Mouse (Mus musculus): ENCODE measurements around the gene Ifi35. TPM values are rescaled to one million over a fixed set of nuclear protein-coding genes. Genes with fewer than 3 reads are reported as not detected.
"Not testable (repeated sequence)": the region's sequence is repeated elsewhere in the genome, so short reads cannot be mapped to it uniquely, and the experiment has no call there.

Gene Ifi35
- polyA plus RNA-seq, 1 experiment, result 6.3 TPM

DNA sequence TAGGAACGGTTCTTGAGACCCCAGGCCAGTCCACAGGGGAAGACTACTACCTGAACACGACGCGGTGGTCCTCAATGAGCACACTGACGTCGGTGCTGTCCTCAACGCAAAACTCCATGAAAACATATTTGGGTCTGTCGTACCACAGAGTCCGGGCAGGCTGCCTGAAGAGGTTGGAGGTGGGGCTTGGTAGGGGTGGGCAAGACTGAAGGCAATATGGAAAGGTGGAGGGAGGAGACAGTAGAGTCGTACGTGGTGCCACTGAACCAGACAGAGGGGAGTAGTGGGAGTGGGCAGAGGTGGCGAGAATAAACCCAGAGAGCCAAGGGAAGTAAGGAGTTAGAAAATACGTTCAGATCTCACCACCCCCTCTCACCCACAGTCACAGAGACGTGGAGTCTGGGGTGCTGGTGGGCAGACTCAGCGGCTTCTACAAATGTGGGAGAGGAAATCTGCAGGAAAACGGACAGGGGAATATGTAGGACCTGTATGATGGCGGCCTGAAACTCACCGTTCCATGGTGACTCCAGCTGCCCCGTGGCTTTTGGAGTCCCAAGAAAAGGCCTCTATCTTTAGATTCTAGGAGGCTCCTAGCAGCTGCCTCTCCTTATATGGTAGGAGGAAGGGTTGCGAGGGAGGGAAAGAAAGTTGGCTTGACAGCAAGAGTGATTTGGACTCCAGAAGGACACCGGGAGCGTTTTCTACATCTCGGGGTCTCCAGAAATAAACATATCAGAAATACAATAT is 23.9 kb upstream of the Ifi35 start, which contains the start of gene Gm27029:
Gm27029 (minus strand) TSS at position 692 of the 747 bp plus-strand sequence.
- H3K27ac ChIP-seq (ENCODE audit: insufficient read depth, low read length), result peak within 1 kb of the TSS; percentile 78
- H3K4me1 ChIP-seq (ENCODE audit: control insufficient read depth, insufficient read depth, low read length), result peaks cover 9% of the 10 kb centered on the region
- H3K27me3 ChIP-seq (ENCODE audit: control insufficient read depth, insufficient read depth, low read length), result no peaks in the 10 kb centered on the region
- peak within 1 kb of the TSS; percentile 98 for H3K4me3 ChIP-seq (replicated peaks; ENCODE audit: insufficient read depth, low read depth, low read length)
- 2% methylated on average over 23 of the region's 23 CpGs for WGBS
- DNase-seq, result no peak
- TF ChIP-seq POLR2A (IDR thresholded peaks at IDR 0.05; ENCODE audit: borderline replicate concordance, insufficient read depth, low read length) (no peak), CTCF (IDR thresholded peaks at IDR 0.05; ENCODE audit: borderline replicate concordance, insufficient read depth, low read depth, low read length) (no peak)

GRCm38 (mm10) chr11:101424925-101425813 is 23.0 kb upstream of the Ifi35 start, which contains the start of the genes Rundc1 and Ptges3l:
Rundc1 (plus strand) TSS chr11:101425085.
Ptges3l (minus strand) TSS chr11:101425333.
- TF ChIP-seq CTCF (IDR thresholded peaks at IDR 0.05; ENCODE audit: borderline replicate concordance, insufficient read depth, low read depth, low read length), result no peak; the same call in 1 of the 2 replicates
- TF ChIP-seq POLR2A (IDR thresholded peaks at IDR 0.05; ENCODE audit: borderline replicate concordance, insufficient read depth, low read length), result peak; percentile 76; the same call in 1 of the 2 replicates

GRCm38 (mm10) chr11:101426165-101426564 is 22.0 kb upstream of the Ifi35 start:
- Histone ChIP-seq H3K27ac (ENCODE audit: insufficient read depth, low read length) (no peak overlapping the region), H3K27me3 (ENCODE audit: control insufficient read depth, insufficient read depth, low read length) (no peaks in the 10 kb centered on the region), H3K4me3 (replicated peaks; ENCODE audit: insufficient read depth, low read depth, low read length) (peak overlapping the region; percentile 98), H3K4me1 (ENCODE audit: control insufficient read depth, insufficient read depth, low read length) (peaks cover 9% of the 10 kb centered on the region)
- no peak for DNase-seq
- 61% methylated on average over 8 of the region's 8 CpGs for WGBS
- TF ChIP-seq POLR2A (IDR thresholded peaks at IDR 0.05; ENCODE audit: borderline replicate concordance, insufficient read depth, low read length) (no peak), CTCF (IDR thresholded peaks at IDR 0.05; ENCODE audit: borderline replicate concordance, insufficient read depth, low read depth, low read length) (no peak)

More at GRCm38 (mm10) chr11:101424925-101425813, 23.0 kb upstream of the Ifi35 start, which contains the start of the genes Rundc1 and Ptges3l:
- H3K4me3 ChIP-seq (replicated peaks; ENCODE audit: insufficient read depth, low read depth, low read length), result peak within 1 kb of the TSS; percentile 98
- peaks cover 9% of the 10 kb centered on the region for H3K4me1 ChIP-seq (ENCODE audit: control insufficient read depth, insufficient read depth, low read length)
- no peaks in the 10 kb centered on the region for H3K27me3 ChIP-seq (ENCODE audit: control insufficient read depth, insufficient read depth, low read length)
- DNase-seq, result peak; percentile 95 to 97
- WGBS, result under 1% methylated on average over 81 of the region's 81 CpGs
- H3K27ac ChIP-seq (ENCODE audit: insufficient read depth, low read length), result peak within 1 kb of the TSS; percentile 78

- 92% methylated on average over 9 of the region's 9 CpGs for WGBS
- no peak for DNase-seq
- no peak overlapping the region for H3K4me3 ChIP-seq (replicated peaks; ENCODE audit: insufficient read depth, low read depth, low read length)
- H3K4me1 ChIP-seq (ENCODE audit: control insufficient read depth, insufficient read depth, low read length), result peaks cover 13% of the 10 kb centered on the region
- no peak overlapping the region for H3K27ac ChIP-seq (ENCODE audit: insufficient read depth, low read length)
- H3K27me3 ChIP-seq (ENCODE audit: control insufficient read depth, insufficient read depth, low read length), result no peaks in the 10 kb centered on the region
- TF ChIP-seq POLR2A (IDR thresholded peaks at IDR 0.05; ENCODE audit: borderline replicate concordance, insufficient read depth, low read length) (no peak), CTCF (IDR thresholded peaks at IDR 0.05; ENCODE audit: borderline replicate concordance, insufficient read depth, low read depth, low read length) (no peak)
These were observed 16.9 kb upstream of the Ifi35 start for GRCm38 (mm10) chr11:101431327-101431726.

- DNase-seq, result peak; percentile 63 to 70
- no peak for TF ChIP-seq CTCF (IDR thresholded peaks at IDR 0.05; ENCODE audit: borderline replicate concordance, insufficient read depth, low read depth, low read length)
- no peak for TF ChIP-seq POLR2A (IDR thresholded peaks at IDR 0.05; ENCODE audit: borderline replicate concordance, insufficient read depth, low read length)
- Histone ChIP-seq H3K27ac (ENCODE audit: insufficient read depth, low read length) (no peak overlapping the region), H3K4me3 (replicated peaks; ENCODE audit: insufficient read depth, low read depth, low read length) (no peak overlapping the region), H3K4me1 (ENCODE audit: control insufficient read depth, insufficient read depth, low read length) (peaks cover 13% of the 10 kb centered on the region), H3K27me3 (ENCODE audit: control insufficient read depth, insufficient read depth, low read length) (no peaks in the 10 kb centered on the region)
- 13% methylated on average over 13 of the region's 13 CpGs for WGBS
These were observed 14.8 kb upstream of the Ifi35 start for GRCm38 (mm10) chr11:101433396-101433795.

- no peak for TF ChIP-seq CTCF (IDR thresholded peaks at IDR 0.05; ENCODE audit: borderline replicate concordance, insufficient read depth, low read depth, low read length)
- TF ChIP-seq POLR2A (IDR thresholded peaks at IDR 0.05; ENCODE audit: borderline replicate concordance, insufficient read depth, low read length), result no peak
- no peak overlapping the region for H3K4me3 ChIP-seq (replicated peaks; ENCODE audit: insufficient read depth, low read depth, low read length)
- no peaks in the 10 kb centered on the region for H3K27me3 ChIP-seq (ENCODE audit: control insufficient read depth, insufficient read depth, low read length)
- 88% methylated on average over 4 of the region's 4 CpGs for WGBS
- peaks cover 13% of the 10 kb centered on the region for H3K4me1 ChIP-seq (ENCODE audit: control insufficient read depth, insufficient read depth, low read length)
- no peak overlapping the region for H3K27ac ChIP-seq (ENCODE audit: insufficient read depth, low read length)
- no peak for DNase-seq
These were observed 12.4 kb upstream of the Ifi35 start for GRCm38 (mm10) chr11:101435831-101436230.

DNA sequence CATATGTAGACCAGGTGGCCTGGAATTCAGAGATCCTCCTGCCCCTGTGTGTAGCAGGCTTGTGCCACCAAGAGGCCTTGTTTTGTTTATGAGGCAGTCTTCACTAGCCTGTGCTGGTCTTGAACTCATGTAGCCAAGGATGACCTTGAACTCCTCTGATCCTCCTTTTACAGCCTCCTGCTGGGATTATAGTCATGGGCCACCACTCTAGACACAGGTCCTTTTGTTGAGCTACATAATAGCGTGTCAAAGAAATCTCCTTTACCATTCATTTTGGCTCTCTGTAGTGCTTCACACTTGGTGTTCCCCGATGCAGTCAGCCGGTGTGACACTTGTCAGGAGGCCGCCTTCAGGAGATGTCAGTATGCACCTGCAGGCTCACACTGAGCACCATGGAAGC is 11.3 kb upstream of the Ifi35 start:
- WGBS, result 37% methylated on average over 4 of the region's 4 CpGs
- H3K27me3 ChIP-seq (ENCODE audit: control insufficient read depth, insufficient read depth, low read length), result no peaks in the 10 kb centered on the region
- H3K4me1 ChIP-seq (ENCODE audit: control insufficient read depth, insufficient read depth, low read length), result peaks cover 13% of the 10 kb centered on the region
- H3K27ac ChIP-seq (ENCODE audit: insufficient read depth, low read length), result no peak overlapping the region
- no peak for DNase-seq
- TF ChIP-seq CTCF (IDR thresholded peaks at IDR 0.05; ENCODE audit: borderline replicate concordance, insufficient read depth, low read depth, low read length) (no peak), POLR2A (IDR thresholded peaks at IDR 0.05; ENCODE audit: borderline replicate concordance, insufficient read depth, low read length) (no peak)
- H3K4me3 ChIP-seq (replicated peaks; ENCODE audit: insufficient read depth, low read depth, low read length), result no peak overlapping the region

GRCm38 (mm10) chr11:101438006-101438405 is 10.2 kb upstream of the Ifi35 start:
- not testable (repeated sequence) for H3K27ac ChIP-seq (ENCODE audit: insufficient read depth, low read length); H3K27me3 ChIP-seq (ENCODE audit: control insufficient read depth, insufficient read depth, low read length); H3K4me3 ChIP-seq (replicated peaks; ENCODE audit: insufficient read depth, low read depth, low read length); DNase-seq
- H3K4me1 ChIP-seq (ENCODE audit: control insufficient read depth, insufficient read depth, low read length), result peaks cover 10% of the 10 kb centered on the region
- WGBS, result 46% methylated on average over 3 of the region's 3 CpGs

GRCm38 (mm10) chr11:101441450-101442126 is 6.6 kb upstream of the Ifi35 start:
- H3K27me3 ChIP-seq (ENCODE audit: control insufficient read depth, insufficient read depth, low read length); H3K4me1 ChIP-seq (ENCODE audit: control insufficient read depth, insufficient read depth, low read length); DNase-seq; H3K27ac ChIP-seq (ENCODE audit: insufficient read depth, low read length): not testable (repeated sequence)
- H3K4me3 ChIP-seq (replicated peaks; ENCODE audit: insufficient read depth, low read depth, low read length), result peak overlapping the region; percentile 18
- WGBS, result 35% methylated on average over 15 of the region's 15 CpGs

Data from cerebellum, adult 2 months (tissue).